Mouse (Mus musculus): ENCODE data around the gene Slc15a1. TPM values are rescaled to one million over a fixed set of nuclear protein-coding genes. Genes with fewer than 3 reads are reported as not detected.

Gene Slc15a1
- total and polyA plus RNA-seq, 2 experiments from 2014 or later = 0.08 TPM; not detected in 1

DNA sequence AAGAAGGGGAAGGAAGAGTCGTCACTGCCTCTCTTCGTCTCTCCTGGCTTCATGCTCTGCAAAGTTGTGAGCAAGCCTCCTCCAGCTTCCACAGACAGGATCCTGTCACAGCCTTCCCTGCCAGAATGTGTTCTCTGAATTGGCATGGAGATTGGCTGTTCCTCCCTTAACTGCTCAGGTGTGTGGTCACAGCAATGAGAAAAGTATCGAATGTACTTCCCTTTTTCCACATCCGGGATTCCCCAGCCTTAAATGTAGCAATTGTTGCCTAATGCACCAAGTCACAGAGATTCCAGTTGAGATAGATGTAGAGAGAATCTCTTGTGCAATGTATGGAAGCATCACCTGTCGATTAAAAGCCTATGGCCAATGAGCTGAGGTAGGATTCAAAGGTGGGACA, 11.8 kb upstream of the Slc15a1 start:
- Histone ChIP-seq H3K36me3 (ENCODE audit: insufficient read depth, low read length) (no peaks in the 10 kb centered on the region), H3K9me3 (ENCODE audit: low read length) (no peaks in the 10 kb centered on the region), H3K9ac (replicated peaks; ENCODE audit: low read length) (no peak overlapping the region), H3K4me2 (ENCODE audit: low read depth, low read length) (no peak overlapping the region), H3K27me3 (ENCODE audit: insufficient read depth, low read length) (no peaks in the 10 kb centered on the region), H3K4me1 (ENCODE audit: insufficient read depth, low read length) (no peaks in the 10 kb centered on the region; the same call in 1 of the 2 replicates), H3K27ac (no peak overlapping the region), H3K4me3 (ENCODE audit: low read length) (no peak overlapping the region)
- no peak for ATAC-seq
- DNase-seq (ENCODE audit: low spot score) = no peak
- 83% methylated on average over 5 of the region's 5 CpGs for WGBS
- TF ChIP-seq CTCF (IDR thresholded peaks at IDR 0.05; ENCODE audit: low read depth) = no peak

DNA sequence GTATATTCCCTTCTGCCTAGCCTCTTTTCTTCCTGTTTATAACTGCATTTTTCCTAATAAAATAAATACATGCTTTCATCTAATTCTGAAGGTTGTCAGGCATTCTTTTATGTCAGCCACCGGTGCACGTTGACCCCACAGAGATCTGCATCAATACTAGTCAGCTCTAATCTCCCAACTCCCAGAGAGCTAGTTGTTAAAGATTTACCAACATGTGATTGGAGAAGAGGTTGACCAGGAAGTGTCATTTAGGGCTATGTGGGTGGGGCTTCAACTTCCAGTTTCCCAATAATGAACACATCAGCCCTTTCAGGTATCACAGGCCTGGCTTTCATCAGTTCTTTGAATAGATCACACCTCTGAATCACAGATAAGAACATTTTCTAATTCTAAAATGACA, 3.9 kb upstream of the Slc15a1 start:
- no peak overlapping the region for H3K9ac ChIP-seq (replicated peaks; ENCODE audit: low read length)
- DNase-seq (ENCODE audit: low spot score) = no peak
- no peak overlapping the region for H3K4me3 ChIP-seq (ENCODE audit: low read length)
- H3K27ac ChIP-seq = no peak overlapping the region
- no peaks in the 10 kb centered on the region for H3K9me3 ChIP-seq (ENCODE audit: low read length)
- TF ChIP-seq CTCF (IDR thresholded peaks at IDR 0.05; ENCODE audit: low read depth) = no peak
- no peaks in the 10 kb centered on the region for H3K36me3 ChIP-seq (ENCODE audit: insufficient read depth, low read length)
- WGBS = 65% methylated on average over 2 of the region's 2 CpGs
- H3K4me1 ChIP-seq (ENCODE audit: insufficient read depth, low read length) = no peaks in the 10 kb centered on the region
- ATAC-seq = no peak
- H3K27me3 ChIP-seq (ENCODE audit: insufficient read depth, low read length) = peaks cover 19% of the 10 kb centered on the region
- no peak overlapping the region for H3K4me2 ChIP-seq (ENCODE audit: low read depth, low read length)

DNA sequence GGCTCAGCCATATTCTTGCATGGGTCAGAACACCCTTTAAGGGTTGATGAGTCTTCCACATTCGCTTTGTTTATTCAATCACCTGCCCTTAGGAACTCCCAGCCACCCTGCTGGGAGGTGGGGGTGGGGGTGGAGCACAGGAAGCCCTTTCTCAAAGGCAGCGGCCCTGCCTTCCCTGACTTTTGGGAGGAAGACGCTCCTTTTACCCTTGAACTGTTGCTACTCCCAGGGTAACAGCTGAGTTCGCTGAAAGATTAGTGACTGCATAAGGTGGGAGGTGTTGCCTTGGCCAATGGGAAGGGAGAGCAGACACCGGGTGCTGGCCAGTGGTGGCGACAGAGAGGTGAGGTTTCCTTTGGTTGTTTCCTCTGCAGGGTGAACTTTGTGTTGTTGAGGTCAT, 1.3 kb upstream of the Slc15a1 start:
- H3K27me3 ChIP-seq (ENCODE audit: insufficient read depth, low read length) = peaks cover 19% of the 10 kb centered on the region
- no peaks in the 10 kb centered on the region for H3K4me1 ChIP-seq (ENCODE audit: insufficient read depth, low read length)
- H3K36me3 ChIP-seq (ENCODE audit: insufficient read depth, low read length) = no peaks in the 10 kb centered on the region
- H3K9me3 ChIP-seq (ENCODE audit: low read length) = no peaks in the 10 kb centered on the region
- TF ChIP-seq CTCF (IDR thresholded peaks at IDR 0.05; ENCODE audit: low read depth) = no peak
- 27% methylated on average over 6 of the region's 6 CpGs for WGBS
- ATAC-seq (no peak), DNase-seq (ENCODE audit: low spot score) (no peak)
- H3K9ac ChIP-seq (replicated peaks; ENCODE audit: low read length) = no peak overlapping the region
- H3K4me3 ChIP-seq (ENCODE audit: low read length) = no peak overlapping the region
- H3K4me2 ChIP-seq (ENCODE audit: low read depth, low read length) = no peak overlapping the region
- no peak overlapping the region for H3K27ac ChIP-seq

DNA sequence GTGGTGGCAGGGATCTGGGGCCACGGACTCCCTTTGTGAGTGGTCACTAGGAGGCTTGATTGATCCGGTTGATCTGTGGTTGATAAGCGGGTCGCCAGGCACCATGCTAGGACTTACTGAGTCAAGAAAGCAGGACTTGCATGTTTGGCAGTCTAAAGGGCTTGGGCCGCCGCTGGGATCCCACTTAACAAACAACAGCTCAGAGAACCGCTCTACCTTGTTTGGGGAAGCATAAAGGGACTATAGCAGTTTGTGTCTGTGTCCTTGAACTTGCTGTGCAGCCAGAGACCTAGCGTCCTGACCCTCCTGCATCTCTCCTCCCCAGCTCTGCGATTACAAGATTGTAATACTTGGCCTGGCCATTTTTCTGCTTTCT, 421 bp upstream of the Slc15a1 start:
- H3K4me2 ChIP-seq (ENCODE audit: low read depth, low read length) = no peak overlapping the region
- no peak for TF ChIP-seq CTCF (IDR thresholded peaks at IDR 0.05; ENCODE audit: low read depth)

DNA sequence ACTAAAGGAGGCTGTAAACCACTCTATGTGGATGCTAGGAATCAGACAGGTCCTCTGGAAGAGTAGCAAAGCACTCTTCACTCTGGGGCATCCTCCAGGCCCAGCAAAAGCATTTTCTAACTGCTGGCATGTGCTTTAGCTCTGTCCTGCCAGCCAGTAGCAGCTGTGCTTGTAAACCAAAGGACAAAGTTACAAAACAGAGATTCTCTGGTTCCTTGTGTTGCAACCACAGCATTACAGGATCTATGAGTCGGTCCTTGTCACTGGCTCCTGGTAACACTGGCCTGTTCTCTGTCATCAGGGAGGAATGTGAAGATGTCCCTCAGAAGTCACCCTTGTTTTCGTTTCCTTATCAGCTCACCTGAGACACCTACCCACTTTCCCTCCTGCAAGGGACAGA, 4.5 kb downstream of the Slc15a1 start:
- H3K9me3 ChIP-seq (ENCODE audit: low read length) = no peaks in the 10 kb centered on the region
- no peaks in the 10 kb centered on the region for H3K4me1 ChIP-seq (ENCODE audit: insufficient read depth, low read length)
- no peak for TF ChIP-seq CTCF (IDR thresholded peaks at IDR 0.05; ENCODE audit: low read depth)
- ATAC-seq (no peak), DNase-seq (ENCODE audit: low spot score) (no peak)
- no peak overlapping the region for H3K4me3 ChIP-seq (ENCODE audit: low read length)
- H3K9ac ChIP-seq (replicated peaks; ENCODE audit: low read length) = no peak overlapping the region
- H3K27me3 ChIP-seq (ENCODE audit: insufficient read depth, low read length) = peaks cover 14% of the 10 kb centered on the region
- WGBS = 94% methylated on average over 2 of the region's 2 CpGs
- no peaks in the 10 kb centered on the region for H3K36me3 ChIP-seq (ENCODE audit: insufficient read depth, low read length)
- H3K4me2 ChIP-seq (ENCODE audit: low read depth, low read length) = no peak overlapping the region
- H3K27ac ChIP-seq = no peak overlapping the region

More for the DNA sequence above, 421 bp upstream of the Slc15a1 start:
- H3K27me3 ChIP-seq (ENCODE audit: insufficient read depth, low read length) = peaks cover 19% of the 10 kb centered on the region
- no peaks in the 10 kb centered on the region for H3K9me3 ChIP-seq (ENCODE audit: low read length)
- H3K4me1 ChIP-seq (ENCODE audit: insufficient read depth, low read length) = no peaks in the 10 kb centered on the region
- H3K9ac ChIP-seq (replicated peaks; ENCODE audit: low read length) = no peak overlapping the region
- no peak overlapping the region for H3K27ac ChIP-seq
- no peak overlapping the region for H3K4me3 ChIP-seq (ENCODE audit: low read length)
- no peaks in the 10 kb centered on the region for H3K36me3 ChIP-seq (ENCODE audit: insufficient read depth, low read length)
- ATAC-seq = no peak
- WGBS = 28% methylated on average over 9 of the region's 9 CpGs
- DNase-seq (ENCODE audit: low spot score) = no peak

DNA sequence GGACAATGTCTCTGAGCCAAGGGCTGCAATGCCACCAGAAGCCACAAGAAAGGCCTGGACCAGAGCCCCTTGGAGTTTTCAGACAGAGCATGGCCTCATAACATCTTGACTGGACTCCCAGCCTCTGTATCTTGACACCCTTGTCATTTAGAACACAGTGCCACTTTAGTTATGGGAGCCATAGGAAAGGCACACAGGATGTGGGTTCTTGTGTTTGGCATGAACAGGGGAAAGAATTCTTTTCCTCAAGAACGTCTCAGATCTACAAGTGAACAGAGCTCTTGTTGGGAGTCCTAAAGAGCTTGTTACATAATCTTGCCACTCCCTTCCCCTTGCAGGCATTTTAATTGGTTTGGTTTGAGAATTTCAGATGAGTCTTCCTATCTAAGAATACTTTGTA, 5.3 kb downstream of the Slc15a1 start:
- H3K27me3 ChIP-seq (ENCODE audit: insufficient read depth, low read length) = peaks cover 7% of the 10 kb centered on the region
- no peak for TF ChIP-seq CTCF (IDR thresholded peaks at IDR 0.05; ENCODE audit: low read depth)
- no peaks in the 10 kb centered on the region for H3K9me3 ChIP-seq (ENCODE audit: low read length)
- no peak overlapping the region for H3K4me2 ChIP-seq (ENCODE audit: low read depth, low read length)
- H3K27ac ChIP-seq = no peak overlapping the region
- 77% methylated on average over 1 of the region's 1 CpGs for WGBS
- DNase-seq (ENCODE audit: low spot score) (no peak), ATAC-seq (no peak)
- H3K4me1 ChIP-seq (ENCODE audit: insufficient read depth, low read length) = no peaks in the 10 kb centered on the region
- H3K4me3 ChIP-seq (ENCODE audit: low read length) = no peak overlapping the region
- no peaks in the 10 kb centered on the region for H3K36me3 ChIP-seq (ENCODE audit: insufficient read depth, low read length)
- H3K9ac ChIP-seq (replicated peaks; ENCODE audit: low read length) = no peak overlapping the region

DNA sequence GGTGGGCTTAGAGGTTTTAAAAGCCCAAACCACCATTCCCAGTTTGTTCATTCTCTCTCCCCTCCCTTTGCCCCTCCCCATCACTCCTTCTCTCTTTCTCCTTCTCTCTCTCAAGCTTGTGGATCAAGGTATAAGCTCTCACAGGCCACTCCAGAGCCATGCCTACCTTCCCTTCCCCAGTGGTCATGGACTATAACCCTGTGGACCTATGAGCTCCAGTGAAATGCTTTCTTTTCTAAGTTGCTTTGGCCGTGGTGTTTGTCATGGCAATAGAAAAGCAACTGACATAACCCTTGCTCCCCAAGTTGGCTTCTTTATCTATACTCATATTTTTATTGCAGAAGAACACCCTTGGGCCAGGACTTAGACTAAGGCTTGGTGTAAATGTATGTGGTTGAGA, 7.3 kb downstream of the Slc15a1 start:
- Histone ChIP-seq H3K9me3 (ENCODE audit: low read length) (no peaks in the 10 kb centered on the region), H3K27me3 (ENCODE audit: insufficient read depth, low read length) (no peaks in the 10 kb centered on the region), H3K27ac (no peak overlapping the region), H3K36me3 (ENCODE audit: insufficient read depth, low read length) (no peaks in the 10 kb centered on the region), H3K9ac (replicated peaks; ENCODE audit: low read length) (no peak overlapping the region), H3K4me2 (ENCODE audit: low read depth, low read length) (no peak overlapping the region), H3K4me1 (ENCODE audit: insufficient read depth, low read length) (no peaks in the 10 kb centered on the region), H3K4me3 (ENCODE audit: low read length) (no peak overlapping the region)
- DNase-seq (ENCODE audit: low spot score) (no peak), ATAC-seq (no peak)
- 91% methylated on average over 1 of the region's 1 CpGs for WGBS
- no peak for TF ChIP-seq CTCF (IDR thresholded peaks at IDR 0.05; ENCODE audit: low read depth)
